Mouse (Mus musculus) stomach, postnatal 0 days (tissue): ENCODE measurements around the gene Ccnd3. TPM values are rescaled to one million over a fixed set of nuclear protein-coding genes. Genes with fewer than 3 reads are reported as not detected.

Experiments used
- ATAC-seq: fragments of 200-750 bp; cut with Nextera tagmentation; 2 replicates; pipeline ENCODE4 v1.8.0; 2017; ENCODE audit not compliant: low FRiP score, low TSS enrichment
- DNase-seq: peaks from one replicate; pipeline ENCODE4 v3.0.0-alpha.2; 2016; ENCODE audit warnings: low spot score
- H3K27ac ChIP-seq: fragments of 300-500 bp; sonication (generic); replicated peaks from 2 replicates; pipeline ENCODE4 v1.5.1; 2014; ENCODE audit warnings: mild to moderate bottlenecking, control low read depth
- H3K27me3 ChIP-seq: fragments of 300-500 bp; sonication (generic); 2 replicates; pipeline ENCODE4 v1.6.1; 2014; ENCODE audit warnings: low read length; ENCODE audit not compliant: control insufficient read depth, insufficient read depth
- H3K36me3 ChIP-seq: fragments of 300-500 bp; sonication (generic); 2 replicates; pipeline ENCODE4 v1.6.1; 2014; ENCODE audit warnings: low read length, mixed read lengths; ENCODE audit not compliant: control insufficient read depth, insufficient read depth
- H3K4me1 ChIP-seq: fragments of 300-500 bp; sonication (generic); replicated peaks from 2 replicates; pipeline ENCODE4 v1.6.1; 2014; ENCODE audit warnings: antibody characterized with exemption; ENCODE audit not compliant: control insufficient read depth, insufficient read depth
- H3K4me2 ChIP-seq: fragments of 300-500 bp; sonication (generic); replicated peaks from 2 replicates; pipeline ENCODE4 v1.6.1; 2014; ENCODE audit warnings: low read depth, mild to moderate bottlenecking, control low read depth, moderate library complexity
- H3K4me3 ChIP-seq: fragments of 300-500 bp; sonication (generic); 2 replicates; pipeline ENCODE4 v1.5.1; 2014; ENCODE audit warnings: low read depth, low read length, control low read depth
- H3K9ac ChIP-seq: fragments of 300-500 bp; sonication (generic); 2 replicates; pipeline ENCODE4 v1.6.1; 2014; ENCODE audit warnings: mild to moderate bottlenecking, low read length, control low read depth, mixed read lengths
- H3K9me3 ChIP-seq: fragments of 300-500 bp; sonication (generic); 2 replicates; pipeline ENCODE4 v1.6.1; 2016; ENCODE audit warnings: low read length; ENCODE audit not compliant: control insufficient read depth
- CTCF ChIP-seq: IDR thresholded peaks from 2 replicates; pipeline ENCODE4 v1.5.1; 2016; ENCODE audit warnings: antibody characterized with exemption, low read depth, mild to moderate bottlenecking, moderate library complexity
- EP300 ChIP-seq: optimal IDR thresholded peaks from 2 replicates; pipeline ENCODE3; 2016; ENCODE audit warnings: antibody characterized with exemption
- WGBS: fragments of 180-500 bp; shearing (Covaris S2); extraction: QIAGEN DNeasy Blood & Tissue Kit; methylation state at CpG from one replicate; pipeline ENCODE4 v1.1.7; 2014; 5-methylcytosine and 5-hydroxymethylcytosine counted together
- polyA plus RNA-seq: library from polyadenylated mRNA; unstranded; fragments of >200 nt; fragmentation: Nextera tagmentation; extraction: Ambion mirVana; gene quantifications from 2 replicates; pipeline ENCODE4 v1.2.1, GENCODE M21; 2015

Gene Ccnd3
- polyA plus RNA-seq, 1 experiment from 2014 or later: 219 TPM

DNA sequence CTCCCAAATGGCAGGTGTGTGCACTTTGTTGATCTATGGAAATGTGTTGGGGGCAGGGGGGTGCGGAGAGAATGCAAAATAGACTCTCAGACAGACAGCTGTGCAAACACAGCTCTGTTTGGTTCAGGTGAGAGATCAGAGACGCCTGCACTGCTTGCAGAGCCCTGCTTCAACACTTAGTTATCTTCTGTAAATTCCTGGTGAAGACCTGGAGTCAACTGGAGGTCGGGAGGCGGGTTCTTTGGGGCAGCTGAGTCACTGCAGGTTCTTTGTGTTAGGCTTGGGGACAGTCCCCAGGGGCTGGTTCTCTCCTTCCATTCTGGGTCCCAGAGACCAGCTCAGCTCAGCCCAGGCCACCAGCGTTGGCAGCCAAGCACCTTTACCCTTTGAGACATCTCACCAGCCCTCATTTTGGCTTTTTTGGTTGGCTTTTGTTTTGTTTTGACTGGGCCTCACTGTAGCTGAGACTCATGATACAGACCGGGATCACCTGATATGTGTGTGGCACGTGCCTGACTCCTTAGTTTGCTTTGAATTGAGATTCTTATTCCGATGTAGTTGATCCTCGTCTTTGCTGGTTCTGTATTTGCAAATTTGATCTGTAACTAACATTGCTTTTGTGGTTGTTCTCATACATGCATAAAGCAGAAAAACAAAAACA lies 42.0 kb upstream of the Ccnd3 start:
- Histone ChIP-seq H3K4me3 (no peak overlapping the region), H3K27me3 (no peaks in the 10 kb centered on the region), H3K27ac (peak overlapping the region; percentile 72), H3K9ac (no peak overlapping the region), H3K4me1 (0 out of 2 replicates have a peak, but pooled peaks cover 3% of the 10 kb centered on the region), H3K4me2 (no peak overlapping the region), H3K9me3 (no peaks in the 10 kb centered on the region), H3K36me3 (no peaks in the 10 kb centered on the region)
- ATAC-seq (peak; percentile 80), DNase-seq (peak; percentile 90)
- WGBS: 28% methylated on average over 9 of the region's 9 CpGs
- TF ChIP-seq EP300 (no peak), CTCF (no peak)

GRCm38 (mm10) chr17:47464248-47464965 lies 40.4 kb upstream of the Ccnd3 start:
- no peaks in the 10 kb centered on the region for H3K9me3 ChIP-seq
- no peak overlapping the region for H3K27ac ChIP-seq
- H3K4me3 ChIP-seq: no peak overlapping the region
- H3K9ac ChIP-seq: no peak overlapping the region
- no peak overlapping the region for H3K4me2 ChIP-seq
- DNase-seq: no peak
- no peak for ATAC-seq
- TF ChIP-seq EP300: no peak
- no peak for TF ChIP-seq CTCF
- H3K36me3 ChIP-seq: no peaks in the 10 kb centered on the region
- H3K4me1 ChIP-seq: 0 out of 2 replicates have a peak, but pooled peaks cover 3% of the 10 kb centered on the region
- 54% methylated on average over 12 of the region's 12 CpGs for WGBS
- H3K27me3 ChIP-seq: no peaks in the 10 kb centered on the region

DNA sequence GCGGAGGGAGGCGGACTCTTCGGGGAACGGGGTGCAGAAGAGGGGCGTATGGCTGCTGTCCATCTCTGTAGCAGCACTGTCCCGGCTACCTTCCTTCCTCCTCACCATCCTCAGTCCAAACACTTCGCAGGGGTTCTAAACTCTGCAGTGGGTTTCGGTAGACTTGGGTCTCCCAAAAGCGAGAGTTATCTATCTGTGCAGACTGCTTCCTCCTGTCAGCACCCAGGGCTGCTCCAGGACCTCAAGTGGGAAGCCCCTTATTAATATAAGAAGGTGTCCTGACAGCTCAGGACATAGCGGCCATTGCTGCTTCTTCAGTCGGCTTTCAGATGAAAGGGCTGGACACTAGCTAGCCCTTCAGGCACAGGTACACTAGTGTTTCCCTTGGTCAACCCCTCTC lies 39.8 kb upstream of the Ccnd3 start:
- no peak overlapping the region for H3K4me2 ChIP-seq
- no peak for ATAC-seq
- H3K4me1 ChIP-seq: 0 out of 2 replicates have a peak, but pooled peaks cover 3% of the 10 kb centered on the region

GRCm38 (mm10) chr17:47466284-47466683 lies 38.6 kb upstream of the Ccnd3 start:
- Histone ChIP-seq H3K36me3 (no peaks in the 10 kb centered on the region), H3K4me3 (no peak overlapping the region), H3K27me3 (no peaks in the 10 kb centered on the region), H3K4me2 (no peak overlapping the region), H3K9ac (no peak overlapping the region), H3K9me3 (no peaks in the 10 kb centered on the region), H3K27ac (no peak overlapping the region), H3K4me1 (0 out of 2 replicates have a peak, but pooled peaks cover under 1% of the 10 kb centered on the region)
- DNase-seq: peak; percentile 21
- TF ChIP-seq EP300 (no peak), CTCF (no peak)
- no peak for ATAC-seq
- WGBS: 40% methylated on average over 7 of the region's 9 CpGs

More for the DNA sequence above, 39.8 kb upstream of the Ccnd3 start:
- Histone ChIP-seq H3K4me3 (no peak overlapping the region), H3K27me3 (no peaks in the 10 kb centered on the region), H3K36me3 (no peaks in the 10 kb centered on the region), H3K9me3 (no peaks in the 10 kb centered on the region), H3K9ac (no peak overlapping the region; the same call in 1 of the 2 replicates), H3K27ac (no peak overlapping the region)
- WGBS: 67% methylated on average over 11 of the region's 11 CpGs
- TF ChIP-seq EP300: no peak
- TF ChIP-seq CTCF: no peak
- DNase-seq: no peak

GRCm38 (mm10) chr17:47467659-47468058 lies 37.2 kb upstream of the Ccnd3 start:
- no peaks in the 10 kb centered on the region for H3K27me3 ChIP-seq
- no peaks in the 10 kb centered on the region for H3K36me3 ChIP-seq
- 79% methylated on average over 11 of the region's 11 CpGs for WGBS
- no peak for ATAC-seq
- H3K27ac ChIP-seq: no peak overlapping the region
- peaks cover under 1% of the 10 kb centered on the region; the same call in 1 of the 2 replicates for H3K4me1 ChIP-seq
- no peak for TF ChIP-seq CTCF
- TF ChIP-seq EP300: no peak
- no peak overlapping the region for H3K4me2 ChIP-seq
- no peaks in the 10 kb centered on the region for H3K9me3 ChIP-seq
- no peak overlapping the region for H3K4me3 ChIP-seq
- no peak overlapping the region for H3K9ac ChIP-seq
- no peak for DNase-seq

DNA sequence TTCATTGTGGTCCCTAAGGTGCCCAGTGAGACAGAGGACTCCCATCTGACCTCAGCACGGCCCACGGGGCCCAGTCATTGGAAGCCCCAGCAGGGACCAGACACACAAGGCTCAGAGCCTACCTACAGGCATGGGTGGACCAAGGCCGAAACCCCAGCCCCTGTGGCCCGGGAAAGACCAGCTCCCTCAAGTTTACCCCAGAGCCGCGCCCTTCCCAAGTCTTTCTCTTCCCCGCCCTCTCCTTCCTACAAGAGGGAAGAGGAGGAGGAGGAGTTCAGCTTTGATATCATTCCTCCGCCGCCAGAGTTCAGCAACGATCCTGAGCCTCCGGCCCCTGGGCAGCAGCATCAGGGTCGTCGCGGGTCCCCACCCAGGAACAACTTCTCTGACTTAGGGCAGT lies 36.8 kb upstream of the Ccnd3 start:
- no peak overlapping the region for H3K9ac ChIP-seq
- 36% methylated on average over 13 of the region's 14 CpGs for WGBS
- ATAC-seq: no peak

More for the DNA sequence above, 36.8 kb upstream of the Ccnd3 start:
- no peak overlapping the region for H3K27ac ChIP-seq
- no peak for DNase-seq
- peak overlapping the region; percentile 24; the same call in 1 of the 2 replicates for H3K4me3 ChIP-seq
- no peaks in the 10 kb centered on the region for H3K27me3 ChIP-seq
- H3K9me3 ChIP-seq: no peaks in the 10 kb centered on the region
- H3K4me1 ChIP-seq: peaks cover 3% of the 10 kb centered on the region; the same call in 1 of the 2 replicates
- H3K36me3 ChIP-seq: no peaks in the 10 kb centered on the region
- TF ChIP-seq CTCF: no peak
- H3K4me2 ChIP-seq: peak overlapping the region; percentile 34
